Mouse (Mus musculus): Measurements from ENCODE around the gene Usp9x.

- no peak for TF ChIP-seq CTCF (IDR thresholded peaks at IDR 0.05 in 2 of 3, conservative IDR thresholded peaks at IDR 0.05 in 1 of 3; ENCODE audit: control insufficient read depth in 1 of 3, insufficient read depth in 1 of 3, low read depth in 2 of 3, low read length in 3 of 3, poor library complexity in 1 of 3, severe bottlenecking in 1 of 3)
- peak; percentile 87 for TF ChIP-seq GABPA (IDR thresholded peaks at IDR 0.05; ENCODE audit: low read depth, low read length)
- no peak for TF ChIP-seq E2F4 (IDR thresholded peaks at IDR 0.05; ENCODE audit: borderline replicate concordance, low read depth, low read length)
- peak; percentile 94 for TF ChIP-seq MYC (IDR thresholded peaks at IDR 0.05; ENCODE audit: low read depth, low read length)
- TF ChIP-seq POLR2A (IDR thresholded peaks at IDR 0.05; ENCODE audit: control insufficient read depth in 1 of 2, insufficient read depth in 1 of 2, low read depth in 1 of 2, low read length in 2 of 2, poor library complexity in 1 of 2) = no peak; a peak in 1 of 4 replicates
- TF ChIP-seq CHD1 (IDR thresholded peaks at IDR 0.05; ENCODE audit: low read depth, low read length) = no peak
- TF ChIP-seq RCOR1 (IDR thresholded peaks at IDR 0.05; ENCODE audit: low read depth, low read length) = peak; percentile 91
- peak; percentile 90 for TF ChIP-seq SIN3A (IDR thresholded peaks at IDR 0.05; ENCODE audit: low read length)
- TF ChIP-seq JUND (IDR thresholded peaks at IDR 0.05; ENCODE audit: low read depth, low read length) = peak; percentile 58; the same call in 1 of the 2 replicates
- TF ChIP-seq USF2 (IDR thresholded peaks at IDR 0.05; ENCODE audit: borderline replicate concordance in 1 of 2, insufficient read depth in 1 of 2, low read depth in 1 of 2, low read length in 2 of 2) = no peak
- peak; percentile 91 for TF ChIP-seq TCF12 (IDR thresholded peaks at IDR 0.05; ENCODE audit: low read depth, low read length)
Measured at GRCm38 (mm10) chrX:13054612-13055011, 16.7 kb upstream of the Usp9x start.
